Comparison of ENCODE assay signal across 25 mouse cellular contexts in genomic region chr10:14059581-14059980, GRCm38 (mm10).
DNase-seq lines count a peak whose midpoint lies in the region; TF ChIP-seq lines count a peak whose summit lies in the region.
"Had no signal": no experiment of that assay in that cellular context is flagged by ENCODE, and none has a peak within 500 bp of the region (broad histone marks: within the 10 kb centered on the region; RNA-seq: fewer than 3 reads in every experiment).

No protein-coding gene starts in this region.

- peak overlapping the region; percentile 24; the same call in 1 of the 2 replicates for H3K27ac ChIP-seq in olfactory bulb, adult 2 months (ENCODE audit: insufficient read depth, low read depth, low read length)
- no peak overlapping the region for H3K27ac ChIP-seq in thymus, adult 2 months (ENCODE audit: control insufficient read depth, insufficient read depth, low read length)
- H3K27ac ChIP-seq: embryonic facial prominence, embryonic 13.5 days; forebrain, embryonic 12.5 days; hindbrain, embryonic 10.5 days; limb, embryonic 12.5 days; macrophage; neural tube, embryonic 13.5 days; stomach, embryonic 15.5 days had no signal

- no peaks in the 10 kb centered on the region for H3K27me3 ChIP-seq in thymus, adult 2 months (ENCODE audit: control insufficient read depth, insufficient read depth, low read length)
- H3K27me3 ChIP-seq: CH12.LX; embryonic facial prominence, embryonic 13.5 days; forebrain, embryonic 12.5 days; neural tube, embryonic 13.5 days; stomach, embryonic 15.5 days had no signal

- WGBS in olfactory bulb, adult 2 months = 61% methylated on average over 2 of the region's 2 CpGs
- 84% methylated on average over 2 of the region's 2 CpGs for WGBS in thymus, adult 2 months

- H3K4me3 ChIP-seq in olfactory bulb, adult 2 months (ENCODE audit: insufficient read depth, low read depth, low read length) = no peak overlapping the region
- H3K4me3 ChIP-seq in thymus, adult 2 months (ENCODE audit: control insufficient read depth, insufficient read depth, low read length) = no peak overlapping the region
- H3K4me3 ChIP-seq: embryonic facial prominence, embryonic 13.5 days; erythroblast, embryonic 14.5 days; forebrain, embryonic 12.5 days; hindbrain, embryonic 10.5 days; limb, embryonic 12.5 days; neural tube, embryonic 13.5 days; stomach, embryonic 15.5 days had no signal

- TF ChIP-seq CTCF in olfactory bulb, adult 2 months (IDR thresholded peaks at IDR 0.05; ENCODE audit: insufficient read depth, low read depth, low read length) = no peak
- no peak for TF ChIP-seq CTCF in thymus, adult 2 months (IDR thresholded peaks at IDR 0.05; ENCODE audit: borderline replicate concordance, control insufficient read depth, extremely low read depth, insufficient read depth, low read length, poor library complexity)

- DNase-seq in heart, adult 11 months = peak; percentile 28
- no peak for DNase-seq in heart, postnatal 36 days
- peak; percentile 64 for DNase-seq in CD4-positive, CD25-positive, alpha-beta regulatory T cell, adult 2 months (ENCODE audit: low read depth, low spot score)
- DNase-seq in induced T-regulatory cell, adult 2 months (ENCODE audit: low read depth) = peak; percentile 64
- DNase-seq in thymus, adult 2 months = no peak
- no peak for DNase-seq in ovary, adult 18-20 months (ENCODE audit: low spot score)
- DNase-seq: adrenal gland, adult 8-10 months; cerebellum, adult 11-12 months; cerebellum, postnatal 10 days; kidney, postnatal 4 days; liver, postnatal 0 days; right cerebral cortex, postnatal 4 days; thymus, adult 18-20 months; thymus, postnatal 4 days had no signal

- TF ChIP-seq POLR2A in olfactory bulb, adult 2 months (IDR thresholded peaks at IDR 0.05; ENCODE audit: insufficient read depth, low read depth, low read length) = no peak
- TF ChIP-seq POLR2A in thymus, adult 2 months (IDR thresholded peaks at IDR 0.05; ENCODE audit: control insufficient read depth, extremely low read depth, insufficient read depth, low read length, poor library complexity) = no peak

- H3K36me3 ChIP-seq in thymus, adult 2 months (ENCODE audit: control insufficient read depth, insufficient read depth, low read length) = no peaks in the 10 kb centered on the region
- H3K36me3 ChIP-seq: embryonic facial prominence, embryonic 13.5 days; forebrain, embryonic 12.5 days; G1E; hindbrain, embryonic 10.5 days; limb, embryonic 12.5 days; neural tube, embryonic 13.5 days; stomach, embryonic 15.5 days had no signal

- intact Hi-C loops in heart, postnatal 36 days (cut with DNase I) = loop anchor here (2.0 kb wide), 1 partner anchor 13 kb away; no protein-coding TSS in a partner anchor

- peaks cover 17% of the 10 kb centered on the region for H3K4me1 ChIP-seq in olfactory bulb, adult 2 months (ENCODE audit: control insufficient read depth, insufficient read depth, low read length)
- peaks cover 25% of the 10 kb centered on the region for H3K4me1 ChIP-seq in thymus, adult 2 months (replicated peaks; ENCODE audit: control insufficient read depth, insufficient read depth, low read length)

Comparison
In these comparisons a context has a peak if more than half of its experiments do, and no peak if none do; other contexts are left out.
1. DNase-seq: peak in heart, adult 11 months (single experiment), CD4-positive, CD25-positive, alpha-beta regulatory T cell, adult 2 months (single experiment) and induced T-regulatory cell, adult 2 months (single experiment); none in heart, postnatal 36 days (0 of 2), thymus, adult 2 months (single experiment) and ovary, adult 18-20 months (single experiment).